Mouse (Mus musculus): Measurements from ENCODE around the gene Pga5.

Gene Pga5

DNA sequence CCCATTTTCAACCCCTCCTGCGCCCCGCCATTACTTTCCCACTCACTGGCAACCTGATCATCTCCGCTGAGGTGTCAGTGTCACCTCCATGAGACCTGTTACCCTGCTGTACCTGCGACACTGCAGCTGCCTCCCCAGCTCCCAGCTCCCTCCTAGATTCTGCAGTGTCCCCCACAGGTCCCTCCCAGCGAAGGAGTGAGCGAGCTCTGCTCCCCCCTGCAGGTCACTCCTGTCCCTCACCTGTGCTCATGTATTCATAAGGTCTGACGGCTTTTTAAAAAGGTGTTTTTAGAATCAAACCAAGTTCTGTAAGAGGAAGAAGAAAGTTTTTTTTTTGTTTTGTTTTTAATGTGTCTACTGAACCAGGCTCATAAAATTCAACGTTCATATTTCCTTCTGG lies 24.3 kb upstream of the Pga5 start:
- DNase-seq (ENCODE audit: low read depth, low spot score), result no peak

DNA sequence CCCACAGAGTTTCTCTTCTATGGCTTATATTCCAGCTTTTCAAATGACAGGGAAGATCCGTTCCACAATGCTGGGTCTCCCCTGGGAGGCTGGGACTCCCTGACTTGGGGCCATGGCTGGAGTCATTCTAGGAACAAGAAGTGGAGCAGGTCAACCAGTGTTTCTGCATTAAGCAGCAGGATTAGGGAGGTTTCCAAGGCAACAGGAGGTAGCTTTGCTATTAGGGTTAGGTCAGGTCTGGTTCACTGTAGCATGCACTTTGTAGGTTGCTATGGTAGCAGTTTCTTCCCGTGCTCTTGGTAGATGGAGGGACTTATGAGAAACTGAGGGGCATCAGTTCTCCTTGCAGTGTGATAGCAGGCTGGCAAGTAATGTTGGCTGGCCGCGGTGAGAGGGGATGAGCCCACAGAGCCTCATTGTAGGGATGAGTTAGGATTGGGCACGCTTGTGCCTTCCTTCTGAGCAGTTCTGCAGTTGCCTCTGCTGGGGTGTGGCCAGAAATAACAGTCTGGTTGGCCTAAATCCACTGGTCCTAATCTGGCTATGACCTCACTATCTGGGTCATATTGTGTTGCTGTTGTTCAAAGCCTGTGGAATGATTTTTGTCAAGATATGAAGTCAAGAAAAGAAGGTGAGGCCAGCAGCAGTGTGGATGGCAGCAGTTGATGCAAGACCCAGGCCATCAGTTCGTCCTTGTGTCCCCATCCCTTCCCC lies 23.3 kb upstream of the Pga5 start:
- DNase-seq (ENCODE audit: low read depth, low spot score), result no peak

DNA sequence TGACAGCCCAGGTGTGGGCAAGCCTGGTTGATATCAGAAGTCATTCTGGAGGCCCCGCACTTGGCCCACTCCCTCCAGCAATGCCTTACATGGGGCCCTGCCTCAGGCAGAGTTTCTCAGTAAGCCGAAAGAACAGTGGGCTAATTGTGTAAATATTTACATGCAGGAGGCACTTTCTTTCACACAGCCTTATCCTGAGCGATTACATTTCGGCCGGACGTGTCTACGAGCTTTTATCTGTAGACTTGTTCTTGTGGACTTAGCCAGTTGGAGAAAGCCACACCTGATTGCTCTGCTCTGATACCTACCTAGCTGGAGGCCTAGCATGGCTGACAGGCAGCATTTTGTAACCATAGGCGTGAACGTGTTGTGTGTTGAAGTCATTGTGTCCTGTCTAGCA lies 22.0 kb upstream of the Pga5 start:
- DNase-seq (ENCODE audit: low read depth, low spot score), result no peak

DNA sequence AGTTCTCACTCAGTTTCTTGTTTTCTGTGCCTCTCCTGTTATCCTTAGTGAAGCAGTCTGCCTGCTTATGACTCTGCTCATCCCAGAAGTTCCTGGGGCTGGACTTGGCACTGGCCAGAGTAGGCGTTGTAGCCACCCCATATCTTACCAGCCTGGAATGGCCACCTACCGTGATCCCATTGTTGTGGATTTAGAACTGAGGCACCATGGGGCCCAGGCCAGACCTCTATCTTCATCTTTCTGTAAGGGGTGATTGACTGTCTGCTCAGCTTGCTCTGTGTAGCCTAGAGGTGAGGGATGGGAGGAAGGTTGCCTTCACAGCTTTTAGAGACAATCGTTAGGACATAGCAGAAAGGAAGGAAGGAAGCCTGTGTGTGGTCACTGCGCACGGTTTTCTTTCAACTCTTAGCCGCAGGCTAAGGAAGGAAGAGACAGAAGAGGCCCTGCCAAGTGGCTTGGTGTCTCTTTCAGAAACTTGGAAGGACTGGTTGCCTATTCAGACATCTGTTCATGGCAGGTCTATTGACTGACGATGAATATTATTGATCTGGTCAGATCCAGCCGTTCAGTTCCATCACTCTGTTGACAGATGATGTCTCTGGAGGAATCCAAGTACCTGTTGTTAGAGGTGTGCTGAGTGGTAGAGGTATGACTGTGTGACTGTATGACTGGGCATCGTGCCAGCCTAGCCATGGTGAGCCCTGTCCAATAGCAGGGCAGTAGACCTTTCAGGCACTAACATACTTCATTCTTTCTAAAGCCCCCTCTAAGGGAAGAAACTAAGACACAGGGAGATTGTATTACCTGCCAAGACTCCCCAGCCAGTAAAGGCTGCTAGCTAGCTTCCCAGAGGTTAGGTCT lies 20.5 kb upstream of the Pga5 start:
- DNase-seq (ENCODE audit: low read depth, low spot score), result no peak

DNA sequence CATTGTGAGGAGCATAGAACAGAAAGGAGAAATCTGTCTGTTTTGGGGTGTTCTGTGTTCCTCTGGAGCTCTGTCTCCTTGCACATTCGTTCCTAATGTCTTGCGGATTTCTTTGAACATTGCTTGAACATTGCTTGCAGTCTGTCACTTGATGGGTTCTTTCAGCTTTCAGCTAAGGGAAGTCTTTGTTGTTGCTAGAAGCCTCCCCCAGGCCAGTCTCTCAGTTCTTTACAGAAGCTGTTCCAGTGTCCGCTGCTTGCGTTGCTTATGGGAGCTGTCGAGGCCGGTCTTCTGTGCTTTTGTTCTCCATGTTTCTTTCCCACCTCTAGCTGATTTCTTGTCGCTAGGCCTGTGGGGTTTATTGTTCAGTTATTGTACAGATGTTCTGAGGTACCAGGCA lies 17.9 kb upstream of the Pga5 start:
- DNase-seq (ENCODE audit: low read depth, low spot score), result no peak

DNA sequence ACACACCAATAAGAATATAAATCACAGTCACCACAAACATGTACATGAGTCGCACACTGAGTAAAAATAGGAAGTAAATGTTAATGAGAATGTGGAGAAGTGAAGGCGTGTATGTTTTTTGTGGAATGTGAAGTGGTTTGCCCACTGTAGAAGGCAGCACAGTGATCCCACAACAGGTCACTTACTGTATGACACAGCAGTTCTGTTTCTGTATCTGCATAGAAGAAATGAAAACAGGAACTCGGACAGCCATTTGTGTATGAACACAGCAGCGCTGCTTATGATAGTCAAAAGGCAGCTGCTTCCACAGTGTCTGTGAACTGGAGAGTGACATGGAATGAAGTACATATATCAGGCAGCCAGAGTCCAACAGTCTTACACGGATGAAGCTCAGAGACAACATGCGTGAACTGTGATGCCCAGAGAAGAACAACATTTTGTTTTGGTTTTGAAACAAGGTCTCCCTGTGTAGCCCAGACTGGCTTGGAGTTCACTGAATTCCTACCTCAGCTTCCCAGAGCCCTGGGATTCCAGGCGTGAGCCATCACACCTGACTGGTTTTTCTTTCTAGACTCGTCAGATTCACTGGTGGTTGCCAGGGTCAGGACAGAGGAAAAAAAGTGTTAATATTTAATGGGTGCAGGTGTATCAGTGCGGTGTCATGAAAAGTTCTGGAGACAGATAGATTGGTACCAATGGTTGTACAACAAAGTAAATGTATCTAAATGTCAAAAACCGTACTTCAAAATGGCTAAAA lies 16.2 kb upstream of the Pga5 start:
- no peak for DNase-seq (ENCODE audit: low read depth, low spot score)

DNA sequence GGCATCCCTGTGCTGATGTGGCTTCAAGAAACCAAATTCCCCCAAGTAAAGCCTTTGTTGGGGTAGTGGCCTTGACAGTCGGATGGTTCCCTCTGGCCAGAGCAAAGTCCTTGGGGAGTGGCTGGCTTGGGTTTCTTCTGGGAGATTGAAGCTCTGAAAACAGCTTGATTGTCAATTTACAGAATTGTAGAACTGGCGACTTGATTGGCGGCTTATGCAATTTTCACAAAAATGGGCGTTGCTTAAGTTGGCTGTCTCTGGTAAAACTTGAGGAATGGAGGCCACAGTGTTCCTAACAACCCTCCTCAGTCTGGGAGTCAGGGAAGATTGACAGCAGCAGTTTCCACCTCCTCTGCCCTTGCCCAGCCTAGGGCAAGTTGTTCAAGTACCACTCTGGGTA lies 14.5 kb upstream of the Pga5 start:
- no peak for DNase-seq (ENCODE audit: low read depth, low spot score)

DNA sequence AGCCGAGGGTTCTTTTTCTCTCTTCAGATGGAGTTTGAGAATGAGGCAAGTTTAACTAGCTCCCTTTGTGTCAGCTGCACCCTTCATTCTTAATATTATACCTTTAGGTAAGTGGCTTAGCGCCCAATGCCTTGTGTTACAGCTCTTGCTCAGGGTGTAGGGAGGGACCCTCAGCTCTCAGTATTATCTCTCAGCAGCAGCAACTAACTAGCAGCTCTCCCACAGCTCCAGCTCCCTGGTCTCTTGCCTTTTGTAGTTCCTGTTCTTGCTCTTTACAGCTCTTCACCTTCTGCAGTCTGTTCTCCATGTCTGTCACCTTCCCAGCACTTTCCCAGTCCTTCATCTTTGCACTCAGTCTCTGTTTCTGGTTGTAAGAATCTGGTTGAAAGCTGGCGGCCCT lies 13.8 kb upstream of the Pga5 start:
- no peak for DNase-seq (ENCODE audit: low read depth, low spot score)

DNA sequence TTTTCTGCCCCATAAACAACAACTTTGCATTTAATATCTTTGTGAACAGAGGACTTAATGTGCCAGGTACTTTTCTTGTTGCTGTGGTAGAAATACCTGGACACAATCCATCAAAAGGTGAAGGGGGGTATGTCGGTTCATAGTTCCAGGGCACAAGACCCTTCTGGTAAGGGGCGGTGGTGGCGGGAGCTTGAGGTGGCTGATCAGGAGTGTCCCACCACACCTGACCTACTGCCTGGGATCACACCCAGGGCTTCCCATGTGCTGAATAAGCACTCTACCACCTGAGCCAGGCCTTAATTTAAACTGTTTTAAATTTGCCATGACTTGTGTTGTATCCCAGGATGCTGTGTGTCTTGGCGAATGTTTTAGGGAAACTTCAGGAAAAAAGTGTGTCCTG lies 13.2 kb upstream of the Pga5 start:
- no peak for DNase-seq (ENCODE audit: low read depth, low spot score)

DNA sequence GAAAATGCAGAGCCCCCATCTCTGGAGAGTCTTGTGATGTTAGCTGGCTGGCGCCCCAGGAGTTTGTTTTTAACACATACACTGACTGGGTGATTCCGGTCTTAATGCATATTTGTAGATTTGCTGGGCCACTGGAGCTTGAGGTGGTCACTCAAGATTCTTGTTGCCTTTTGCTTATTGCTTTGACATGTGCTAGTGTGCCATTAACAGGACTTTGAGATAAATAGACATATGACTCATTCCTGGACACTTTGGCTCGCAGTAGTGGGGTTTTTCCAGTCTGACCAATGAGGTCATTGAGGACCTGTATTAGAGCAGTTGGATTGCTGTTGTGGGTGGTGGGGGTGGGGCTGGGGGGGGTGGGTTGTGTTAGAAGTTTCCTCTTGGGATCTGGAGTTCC lies 12.5 kb upstream of the Pga5 start:
- DNase-seq (ENCODE audit: low read depth, low spot score), result no peak

DNA sequence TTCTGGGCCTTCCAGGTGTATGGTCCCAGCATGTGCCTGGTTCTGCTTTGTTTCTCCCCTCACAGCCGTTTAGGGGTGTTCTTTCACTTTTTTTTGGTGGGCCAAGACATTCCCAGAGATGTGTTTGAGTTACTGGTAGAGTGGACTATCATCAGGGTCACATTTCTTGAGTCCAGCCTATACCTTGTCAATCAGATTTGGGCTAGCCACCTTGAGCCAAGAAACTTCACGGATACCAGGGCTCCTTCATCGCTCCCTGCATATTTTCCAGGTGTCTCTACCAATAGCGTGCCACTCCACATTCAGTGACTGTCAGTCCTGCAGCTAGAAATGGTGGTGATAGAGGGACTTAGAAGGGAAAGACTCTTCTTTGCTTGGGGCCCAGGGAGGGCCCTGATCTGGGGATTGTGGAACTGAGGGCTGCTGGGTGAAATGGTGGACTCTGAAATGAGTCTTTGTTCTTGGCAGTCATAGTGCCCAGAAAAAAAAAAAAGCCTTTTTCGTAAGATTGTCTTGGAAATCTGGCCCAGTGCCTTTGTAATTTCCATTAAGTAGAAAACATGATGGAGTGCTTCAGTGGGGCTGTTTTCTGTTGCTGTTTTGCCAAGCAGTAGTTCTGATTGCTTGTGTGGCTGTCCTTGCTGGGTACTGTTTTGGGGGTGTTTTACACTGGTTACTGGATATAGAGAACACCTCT lies 11.7 kb upstream of the Pga5 start:
- no peak for DNase-seq (ENCODE audit: low read depth, low spot score)

DNA sequence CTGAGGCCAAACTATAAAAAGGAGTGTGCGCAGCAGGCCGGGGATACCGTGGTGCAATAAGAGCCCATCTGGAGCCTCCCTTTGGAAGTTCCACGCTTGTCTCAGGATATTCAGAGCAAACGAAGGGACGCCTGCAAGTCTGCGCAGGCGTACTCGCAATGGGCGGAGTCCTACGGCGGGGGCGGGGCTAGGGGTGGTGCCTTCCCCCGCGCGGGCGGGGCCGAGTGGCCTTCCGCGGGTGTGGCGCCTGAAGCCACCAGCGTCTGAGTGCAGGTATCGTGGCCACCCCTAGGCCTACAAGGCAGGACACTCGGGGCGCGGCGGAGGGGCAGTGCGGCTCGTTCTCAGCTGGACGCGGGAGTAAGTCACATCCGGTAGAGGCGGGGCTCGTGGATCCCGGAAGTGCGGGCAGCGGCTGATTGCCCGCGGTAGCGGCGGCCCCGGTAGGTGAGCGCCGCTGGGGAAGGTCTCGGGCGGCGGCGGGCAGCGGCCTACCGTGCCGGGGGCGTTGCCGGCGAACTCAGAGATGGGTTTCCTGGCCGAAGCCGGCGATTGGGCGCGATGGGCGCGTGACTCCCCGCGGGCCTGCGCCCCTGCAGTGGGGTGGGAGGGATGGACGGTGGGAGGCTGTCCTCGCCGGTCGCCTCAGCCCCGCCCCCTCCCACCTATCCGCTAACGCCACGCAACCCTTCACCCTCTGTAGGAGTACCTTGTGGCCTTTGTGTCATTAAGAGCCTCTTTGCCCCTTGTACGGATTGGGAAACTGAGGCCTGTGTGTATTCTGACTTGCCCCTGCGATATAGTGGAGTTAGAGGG lies 10.9 kb upstream of the Pga5 start, which contains the start of gene Vps37c:
Vps37c (plus strand) TSS at position 199 of the 816 bp plus-strand sequence.
- peak; percentile 94 for DNase-seq (ENCODE audit: low read depth, low spot score)

DNA sequence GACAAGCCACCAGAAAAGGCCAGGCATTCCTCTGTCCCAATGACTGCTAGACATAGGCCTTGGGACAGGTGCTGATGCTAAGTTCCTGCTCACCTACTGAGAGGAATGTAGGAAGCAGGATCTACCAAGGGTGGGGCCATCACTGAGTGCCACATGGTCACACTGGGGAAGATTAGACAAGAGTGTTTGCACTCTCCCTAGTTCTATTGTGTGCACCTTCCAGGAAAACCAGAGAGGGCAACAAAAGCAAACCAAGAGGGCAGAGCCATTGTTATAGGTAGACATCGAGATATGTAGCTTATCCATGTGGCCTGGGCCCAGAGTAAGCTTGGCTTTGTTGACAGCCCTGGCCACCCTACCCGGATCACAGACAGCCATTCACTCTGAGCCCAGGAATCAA lies 7.9 kb upstream of the Pga5 start:
- DNase-seq (ENCODE audit: low read depth, low spot score), result no peak

DNA sequence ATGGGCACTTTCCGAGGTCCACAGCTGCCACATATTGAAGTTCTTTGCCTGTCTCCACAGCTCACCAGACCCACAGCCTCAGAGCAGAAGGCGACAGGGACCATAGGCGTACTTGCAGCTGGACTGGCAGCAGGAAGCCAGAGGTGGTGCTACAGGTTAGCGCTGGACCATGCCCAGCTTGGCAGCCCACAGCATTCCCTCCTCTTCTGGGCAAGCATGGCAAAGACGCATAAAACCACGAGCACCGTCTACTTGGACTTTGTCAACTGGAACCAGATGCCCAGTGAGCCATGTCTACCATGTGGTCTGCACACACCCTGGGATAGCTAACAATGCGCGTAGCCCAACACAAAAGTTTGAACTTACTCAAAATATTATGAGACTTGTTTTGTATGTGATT lies 7.2 kb upstream of the Pga5 start:
- no peak for DNase-seq (ENCODE audit: low read depth, low spot score)

DNA sequence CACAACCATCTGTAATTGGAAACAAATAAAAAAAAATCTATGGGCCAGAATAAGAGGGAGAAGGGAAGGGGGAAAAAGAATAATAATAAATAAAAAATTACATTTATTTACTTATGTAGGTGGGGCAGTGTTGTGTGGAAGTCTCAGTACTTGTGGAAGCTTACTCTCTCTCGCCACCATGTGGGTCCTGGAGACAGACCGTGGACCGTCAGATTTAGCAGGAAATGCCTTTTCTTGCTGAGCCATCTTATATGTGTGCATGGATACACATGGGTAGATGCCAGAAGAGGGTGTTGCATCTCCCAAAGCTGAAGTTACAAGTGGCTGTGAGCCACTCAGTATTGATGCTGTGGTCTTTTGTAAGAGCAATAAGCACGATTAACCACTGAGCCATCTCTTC lies 3.7 kb upstream of the Pga5 start:
- no peak for DNase-seq (ENCODE audit: low read depth, low spot score)

DNA sequence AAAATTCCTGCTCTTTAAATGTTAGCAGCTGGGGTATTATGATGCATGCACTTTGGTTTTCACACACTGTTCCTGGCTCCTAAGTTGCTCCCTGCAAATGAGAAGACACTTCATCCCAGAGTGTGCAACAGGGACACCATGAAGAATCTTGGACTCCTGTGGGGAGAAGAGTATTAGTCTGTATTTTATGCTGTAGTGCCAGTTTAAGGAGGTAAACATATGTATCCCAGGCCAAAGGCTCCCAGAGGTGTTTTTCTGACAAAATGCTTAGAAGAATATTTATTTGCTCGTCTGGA lies 849 bp upstream of the Pga5 start:
- no peak for DNase-seq (ENCODE audit: low read depth, low spot score)

DNA sequence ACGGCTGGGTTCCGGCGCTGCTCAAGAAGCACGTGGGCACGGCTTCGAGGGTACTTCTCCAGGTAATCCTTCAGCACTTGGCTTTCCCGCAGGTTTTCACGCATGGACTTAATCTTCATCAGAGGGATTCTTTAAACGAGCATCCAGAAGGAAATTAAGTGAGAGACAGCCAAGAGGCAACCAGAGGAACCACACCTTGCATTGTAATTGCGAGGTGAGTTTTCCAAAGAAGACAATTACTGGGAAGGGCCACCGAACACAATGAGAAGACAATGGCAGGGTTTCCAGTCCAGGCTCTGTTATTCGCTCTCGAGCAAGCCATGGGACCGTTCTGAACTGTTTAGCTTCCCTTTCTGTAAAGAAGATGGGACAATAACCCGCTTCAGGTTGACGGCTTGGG lies 1.2 kb downstream of the Pga5 start:
- DNase-seq (ENCODE audit: low read depth, low spot score), result no peak

DNA sequence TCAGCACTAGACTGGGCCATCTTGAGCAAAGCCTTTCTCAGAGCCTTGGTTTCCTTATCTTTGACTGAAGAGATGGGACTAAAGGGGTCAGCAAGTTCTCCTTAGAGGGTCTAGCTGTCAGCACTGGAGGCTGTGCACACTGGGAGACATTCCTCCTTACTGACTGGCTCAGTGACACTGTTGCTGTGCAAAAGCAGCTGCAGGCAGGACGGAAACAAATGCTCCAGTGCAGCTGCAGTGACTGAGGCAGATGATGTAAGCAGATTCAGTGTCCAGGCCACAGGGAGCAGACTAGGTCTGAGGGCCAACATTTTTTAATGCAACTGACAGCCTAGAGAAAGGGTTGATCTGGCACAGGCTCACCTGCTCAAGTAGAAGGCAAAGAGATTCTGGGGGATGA lies 4.6 kb downstream of the Pga5 start:
- no peak for DNase-seq (ENCODE audit: low read depth, low spot score)

DNA sequence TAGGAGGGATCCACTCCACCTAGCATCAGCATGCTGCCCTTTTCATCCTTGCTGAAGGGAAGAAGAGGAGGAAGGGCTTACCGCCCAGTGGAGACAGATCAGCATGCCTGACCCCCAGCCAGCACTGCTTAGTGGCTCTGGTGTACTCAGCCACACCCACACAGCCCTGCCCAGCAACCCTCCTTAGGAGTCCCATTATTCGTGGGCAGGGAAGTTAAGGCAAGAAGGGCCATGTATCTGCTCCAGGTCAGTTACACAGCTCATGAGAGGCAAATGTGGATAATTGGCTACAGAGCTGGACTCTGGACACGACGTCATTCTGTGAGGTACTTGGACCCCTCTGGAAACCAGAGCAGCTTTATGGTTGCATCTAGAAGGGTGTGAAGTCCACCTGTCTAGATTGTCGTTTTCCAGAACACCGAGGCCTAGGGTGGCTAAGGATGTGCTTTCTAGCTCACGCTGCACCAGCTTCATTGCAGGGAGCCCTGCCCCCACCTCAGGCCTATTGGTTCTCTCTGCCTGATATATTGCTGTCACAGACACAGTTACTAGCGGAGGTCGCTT lies 5.9 kb downstream of the Pga5 start:
- DNase-seq (ENCODE audit: low read depth, low spot score), result no peak

DNA sequence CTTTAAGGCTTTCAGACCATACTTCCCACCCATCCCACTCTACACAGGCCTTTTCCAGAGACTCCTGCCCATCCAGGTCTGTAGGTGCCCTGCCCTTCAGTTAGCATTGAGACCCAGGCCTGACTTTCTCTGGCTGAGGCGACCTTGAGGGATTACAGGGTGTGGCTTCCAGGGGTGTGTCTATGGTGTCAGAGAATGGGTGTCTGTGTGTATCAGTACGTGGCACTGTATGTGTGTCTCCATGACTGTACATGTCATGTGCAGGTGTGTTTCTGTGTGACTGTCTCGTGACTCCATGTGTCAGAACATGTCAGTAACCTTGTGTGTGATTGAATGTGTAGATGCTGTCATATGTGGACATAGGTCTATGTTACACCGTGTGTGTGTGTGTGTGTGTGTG lies 6.6 kb downstream of the Pga5 start:
- DNase-seq (ENCODE audit: low read depth, low spot score), result no peak

DNA sequence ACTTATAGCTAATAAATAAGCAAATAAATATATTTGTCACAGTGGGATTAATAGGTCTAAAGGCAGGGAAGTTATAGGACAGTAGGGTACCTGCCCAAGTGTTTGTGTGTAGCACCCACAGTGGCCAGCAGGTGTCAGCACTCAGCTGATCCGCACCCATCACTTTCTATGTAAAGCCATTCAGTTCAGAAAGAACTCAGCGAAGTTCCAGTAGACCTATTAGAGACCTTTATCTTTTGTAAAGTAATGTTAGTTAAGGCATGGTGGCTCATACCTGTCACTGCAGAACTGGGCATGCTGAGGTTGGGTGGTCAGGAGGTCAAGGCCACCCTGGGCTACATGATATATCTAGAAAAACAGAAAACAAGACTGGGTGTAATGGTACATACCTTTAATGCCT lies 12.4 kb downstream of the Pga5 start:
- peak; percentile 60 for DNase-seq (ENCODE audit: low read depth, low spot score)

Measured in mesoderm, embryonic 11.5 days (tissue).